In genomic region chr15:12330892-12331291, GRCm38 (mm10) we compare ENCODE assay signal across 19 mouse cellular contexts. TPM values are rescaled to one million over a fixed set of nuclear protein-coding genes. Genes with fewer than 3 reads are reported as not detected.
DNase-seq lines count a peak whose midpoint lies in the region; ATAC-seq and TF ChIP-seq lines count a peak whose summit lies in the region.
"Had no signal": no experiment of that assay in that cellular context is flagged by ENCODE, and none has a peak within 500 bp of the region (broad histone marks: within the 10 kb centered on the region; RNA-seq: fewer than 3 reads in every experiment).

No protein-coding gene starts in this region.

- DNase-seq in embryonic facial prominence, embryonic 10.5 days (ENCODE audit: low spot score), result no peak
- DNase-seq in heart, adult 8-10 months (ENCODE audit: low spot score), result no peak
- DNase-seq in lung, embryonic 14.5 days, result no peak
- no peak for DNase-seq in lung, postnatal 14 days
- DNase-seq in T-cell, adult 2 months (ENCODE audit: low spot score), result no peak
- DNase-seq: adrenal gland, postnatal 25 days; cerebellum, postnatal 25 days; gastrocnemius, postnatal 14 days; midbrain, embryonic 14.5 days; thymus, postnatal 4 days had no signal

- ATAC-seq in embryonic facial prominence, embryonic 12.5 days (ENCODE audit: insufficient number of reproducible peaks, insufficient read depth, low FRiP score, low TSS enrichment), result no peak
- ATAC-seq in heart, embryonic 13.5 days (ENCODE audit: extremely low read depth, insufficient number of reproducible peaks, low FRiP score, low TSS enrichment), result no peak
- ATAC-seq in lung, embryonic 14.5 days (ENCODE audit: insufficient read depth), result no peak
- ATAC-seq: inflammation-experienced regulatory T-cells, adult 6 months had no signal

- TF ChIP-seq POLR2A in small intestine, adult 2 months (IDR thresholded peaks at IDR 0.05; ENCODE audit: low read depth, low read length), result no peak

- no peaks in the 10 kb centered on the region for H3K27me3 ChIP-seq in embryonic facial prominence, embryonic 12.5 days
- H3K27me3 ChIP-seq in embryonic facial prominence, embryonic 10.5 days (replicated peaks; ENCODE audit: low read depth, poor library complexity, severe bottlenecking), result no peaks in the 10 kb centered on the region
- no peaks in the 10 kb centered on the region for H3K27me3 ChIP-seq in heart, embryonic 13.5 days (replicated peaks)
- H3K27me3 ChIP-seq in lung, embryonic 14.5 days (ENCODE audit: insufficient read depth, low read length), result no peaks in the 10 kb centered on the region
- no peaks in the 10 kb centered on the region for H3K27me3 ChIP-seq in small intestine, adult 2 months (ENCODE audit: control insufficient read depth, insufficient read depth, low read length)
- H3K27me3 ChIP-seq: limb, embryonic 15.5 days had no signal

- H3K9me3 ChIP-seq in embryonic facial prominence, embryonic 12.5 days, result no peaks in the 10 kb centered on the region
- no peaks in the 10 kb centered on the region for H3K9me3 ChIP-seq in embryonic facial prominence, embryonic 10.5 days
- no peaks in the 10 kb centered on the region for H3K9me3 ChIP-seq in heart, embryonic 13.5 days
- no peaks in the 10 kb centered on the region for H3K9me3 ChIP-seq in lung, embryonic 14.5 days (ENCODE audit: low read depth, low read length)
- H3K9me3 ChIP-seq: limb, embryonic 15.5 days had no signal

- 0 out of 2 replicates have a peak overlapping the region, but pooled peaks have one; percentile 6 for H3K27ac ChIP-seq in embryonic facial prominence, embryonic 12.5 days
- H3K27ac ChIP-seq in embryonic facial prominence, embryonic 10.5 days (replicated peaks), result no peak overlapping the region
- H3K27ac ChIP-seq in heart, embryonic 13.5 days (replicated peaks), result peak overlapping the region; percentile 69
- H3K27ac ChIP-seq in lung, embryonic 14.5 days (ENCODE audit: low read depth), result peak overlapping the region; percentile 21; the same call in 1 of the 2 replicates
- peak overlapping the region; percentile 62; the same call in 1 of the 2 replicates for H3K27ac ChIP-seq in small intestine, adult 2 months (ENCODE audit: insufficient read depth, low read depth, low read length)
- H3K27ac ChIP-seq: kidney, postnatal 0 days; macrophage had no signal

- no peak overlapping the region for H3K9ac ChIP-seq in embryonic facial prominence, embryonic 12.5 days
- H3K9ac ChIP-seq in heart, embryonic 13.5 days, result no peak overlapping the region
- H3K9ac ChIP-seq in lung, embryonic 14.5 days, result no peak overlapping the region
- H3K9ac ChIP-seq: limb, embryonic 15.5 days had no signal

- no peak for TF ChIP-seq CTCF in lung, embryonic 14.5 days (IDR thresholded peaks at IDR 0.05; ENCODE audit: low read depth)
- TF ChIP-seq CTCF in small intestine, adult 2 months (IDR thresholded peaks at IDR 0.05; ENCODE audit: extremely low read depth, insufficient read length, insufficient replicate concordance, low read depth, low read length), result no peak

- no peak overlapping the region for H3K4me3 ChIP-seq in embryonic facial prominence, embryonic 12.5 days
- H3K4me3 ChIP-seq in embryonic facial prominence, embryonic 10.5 days, result no peak overlapping the region
- H3K4me3 ChIP-seq in heart, embryonic 13.5 days, result no peak overlapping the region
- H3K4me3 ChIP-seq in lung, embryonic 14.5 days (ENCODE audit: low read depth, low read length), result no peak overlapping the region
- no peak overlapping the region for H3K4me3 ChIP-seq in small intestine, adult 2 months (ENCODE audit: low read depth, low read length)
- H3K4me3 ChIP-seq: limb, embryonic 15.5 days had no signal

- no peaks in the 10 kb centered on the region for H3K36me3 ChIP-seq in embryonic facial prominence, embryonic 12.5 days
- peaks cover 14% of the 10 kb centered on the region for H3K36me3 ChIP-seq in embryonic facial prominence, embryonic 10.5 days (replicated peaks)
- H3K36me3 ChIP-seq in heart, embryonic 13.5 days, result peaks cover 6% of the 10 kb centered on the region; the same call in 1 of the 2 replicates
- no peaks in the 10 kb centered on the region for H3K36me3 ChIP-seq in lung, embryonic 14.5 days (ENCODE audit: insufficient read depth)
- H3K36me3 ChIP-seq in small intestine, adult 2 months (ENCODE audit: control insufficient read depth, insufficient read depth, low read length), result peaks cover 1% of the 10 kb centered on the region
- H3K36me3 ChIP-seq: limb, embryonic 15.5 days had no signal

- no peak overlapping the region for H3K4me2 ChIP-seq in embryonic facial prominence, embryonic 12.5 days (replicated peaks)
- no peak overlapping the region for H3K4me2 ChIP-seq in heart, embryonic 13.5 days
- H3K4me2 ChIP-seq in lung, embryonic 14.5 days, result no peak overlapping the region
- H3K4me2 ChIP-seq: limb, embryonic 15.5 days had no signal

- H3K4me1 ChIP-seq in embryonic facial prominence, embryonic 12.5 days, result peaks cover 9% of the 10 kb centered on the region; the same call in 1 of the 2 replicates
- 0 out of 2 replicates have a peak, but pooled peaks cover 3% of the 10 kb centered on the region for H3K4me1 ChIP-seq in embryonic facial prominence, embryonic 10.5 days
- H3K4me1 ChIP-seq in heart, embryonic 13.5 days, result peaks cover 56% of the 10 kb centered on the region
- H3K4me1 ChIP-seq in lung, embryonic 14.5 days (ENCODE audit: insufficient read depth), result no peaks in the 10 kb centered on the region; the same call in 1 of the 2 replicates
- H3K4me1 ChIP-seq in small intestine, adult 2 months (ENCODE audit: control insufficient read depth, insufficient read depth, insufficient read length, low read length), result peaks cover 12% of the 10 kb centered on the region

RNA-seq across cellular contexts. Expression of gene 1810049J17Rik, which starts 9.2 kb away (rescaled TPM):
- polyA plus RNA-seq in embryonic facial prominence, embryonic 12.5 days (2016; fragmentation: Nextera tagmentation; extraction: Ambion mirVana), result 1.7 and 2.0 TPM in 2 replicates
- not detected in 2 replicates for polyA plus RNA-seq in embryonic facial prominence, embryonic 10.5 days (2016; fragmentation: Nextera tagmentation; extraction: Ambion mirVana)
- polyA plus RNA-seq in heart, embryonic 13.5 days (2015; fragmentation: Nextera tagmentation; extraction: Ambion mirVana), result 0.78 and 1.3 TPM in 2 replicates
- under 1 TPM in 1 of 4 experiments, not detected in 3; 0.65 TPM for total RNA-seq in heart, adult 8-10 months (2022)
- 1.3 and 2.0 TPM in 2 replicates for polyA plus RNA-seq in lung, embryonic 14.5 days (2014; fragmentation: Nextera tagmentation; extraction: Ambion mirVana)
- not detected in 2 replicates for polyA plus RNA-seq in small intestine, adult 2 months (2012; rRNA removed)
- total RNA-seq: adrenal gland, postnatal 25 days; gastrocnemius, postnatal 14 days had no signal
- polyA plus RNA-seq: embryonic facial prominence, embryonic 11.5 days; hindbrain, embryonic 11.5 days; inflammation-experienced regulatory T-cells, adult 6 months had no signal

RNA-seq across cellular contexts. Expression of gene Golph3, which starts 9.6 kb away (rescaled TPM):
- 97.2 and 104 TPM in 2 replicates for polyA plus RNA-seq in embryonic facial prominence, embryonic 12.5 days (2016; fragmentation: Nextera tagmentation; extraction: Ambion mirVana)
- 61.0 and 61.5 TPM in 2 replicates for polyA plus RNA-seq in embryonic facial prominence, embryonic 10.5 days (2016; fragmentation: Nextera tagmentation; extraction: Ambion mirVana)
- polyA plus RNA-seq in heart, embryonic 13.5 days (2015; fragmentation: Nextera tagmentation; extraction: Ambion mirVana), result 60.1 and 63.0 TPM in 2 replicates
- 10 to 100 TPM; 64.8 to 73.0 (median 72.5) TPM for total RNA-seq in heart, adult 8-10 months (2022)
- 91.2 and 96.3 TPM in 2 replicates for polyA plus RNA-seq in lung, embryonic 14.5 days (2014; fragmentation: Nextera tagmentation; extraction: Ambion mirVana)
- 64.4 and 103 TPM in 2 replicates for polyA plus RNA-seq in small intestine, adult 2 months (2012; rRNA removed)
